Mouse (Mus musculus) gastrocnemius, adult 8-10 months (tissue): ENCODE measurements at regions not wholly inside any gene's neighbourhood (a gene's known extent, or its start where the extent isn't known, plus 50 kb on each side); places are given as distances from the start of the nearest gene placed in this dataset.

Source experiments
- DNase-seq, 2 experiments: peaks; one replicate each; pipeline ENCODE4 v3.0.0; 2022; ENCODE audit warnings: low spot score in 2 of 2

GRCm38 (mm10) chr8:30797341-30797740 is 2631.2 kb upstream of the 5930422O12Rik start:
- DNase-seq: no peak

- DNase-seq: no peak
These were observed 2611.5 kb upstream of the 5930422O12Rik start for GRCm38 (mm10) chr8:30817028-30817427.

GRCm38 (mm10) chr8:30822835-30823587 is 2605.5 kb upstream of the 5930422O12Rik start:
- no peak for DNase-seq

- no peak for DNase-seq
These were observed 2604.9 kb upstream of the 5930422O12Rik start for GRCm38 (mm10) chr8:30823588-30823938.

- no peak for DNase-seq
These were observed 2602.5 kb upstream of the 5930422O12Rik start for GRCm38 (mm10) chr8:30826021-30826420.

DNA sequence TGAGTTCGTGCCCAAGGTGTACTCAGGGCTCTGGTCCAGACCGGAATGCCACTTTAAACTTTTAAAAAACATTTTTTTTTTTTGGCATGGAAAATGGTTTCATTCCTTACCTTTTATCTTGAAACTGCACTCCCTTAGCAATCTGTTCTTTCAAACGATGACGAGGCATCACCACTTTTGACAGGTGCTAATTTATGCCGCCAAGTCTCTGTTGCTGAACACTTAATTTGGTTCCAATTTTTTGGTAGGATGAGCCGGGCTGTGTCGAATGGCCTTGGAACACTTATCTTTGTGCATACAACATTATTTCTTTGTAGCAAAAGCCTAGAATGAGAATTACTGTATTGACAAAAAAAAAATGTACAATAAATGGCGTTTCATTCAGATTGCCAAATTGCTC is 2590.5 kb upstream of the 5930422O12Rik start:
- DNase-seq: no peak

DNA sequence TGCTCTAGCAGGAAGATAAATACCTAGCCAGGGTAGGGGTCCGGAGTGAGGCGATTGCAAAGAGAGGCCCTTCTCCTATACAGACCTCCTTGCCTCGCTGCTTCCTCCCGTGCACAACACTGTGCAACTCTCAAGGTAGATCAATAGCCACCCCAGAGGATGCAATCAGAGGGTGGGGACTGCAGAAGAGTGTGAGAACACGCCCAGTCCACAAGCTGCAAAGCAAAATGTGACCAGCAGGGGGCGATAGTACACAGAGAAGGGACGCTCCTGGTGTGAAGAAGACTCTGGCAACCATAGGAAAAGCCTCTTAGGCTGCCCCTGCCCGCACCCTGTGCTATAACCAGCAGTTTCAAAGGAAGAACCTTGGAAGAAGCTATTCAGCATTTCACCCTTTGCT is 2588.4 kb upstream of the 5930422O12Rik start:
- DNase-seq: peak; percentile 37 to 39

GRCm38 (mm10) chr8:30863017-30863416 is 2565.5 kb upstream of the 5930422O12Rik start:
- DNase-seq: no peak

DNA sequence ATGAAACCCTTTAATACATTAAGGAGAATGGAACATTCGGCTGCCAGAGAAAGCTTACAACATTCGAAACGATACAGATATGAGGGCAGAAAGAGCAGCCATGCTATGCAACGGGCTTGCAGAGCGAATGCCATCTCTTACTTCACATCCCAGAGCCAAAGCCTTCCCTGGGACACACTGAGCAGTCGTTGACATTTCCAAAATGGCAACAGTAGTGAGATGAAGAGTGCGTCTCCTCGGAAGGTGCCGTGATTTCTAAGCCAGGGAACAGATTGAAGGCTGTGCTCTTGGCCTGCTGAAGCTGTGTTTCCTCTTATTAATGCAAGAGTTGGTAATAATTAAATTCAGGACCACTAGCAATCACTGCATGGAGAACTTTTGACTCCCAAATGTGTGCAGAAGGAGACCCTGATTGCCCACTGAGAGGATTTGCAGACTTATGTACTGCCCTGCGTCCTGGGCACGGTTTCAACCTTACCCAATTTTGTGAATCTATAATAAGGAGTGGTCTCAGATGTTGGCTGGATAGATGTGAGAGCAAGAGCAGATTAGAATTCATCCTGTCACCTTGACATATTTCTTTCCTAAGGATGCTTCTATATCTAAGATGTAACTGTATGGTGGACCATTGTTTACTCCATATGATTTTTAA is 2522.3 kb upstream of the 5930422O12Rik start:
- no peak for DNase-seq

DNA sequence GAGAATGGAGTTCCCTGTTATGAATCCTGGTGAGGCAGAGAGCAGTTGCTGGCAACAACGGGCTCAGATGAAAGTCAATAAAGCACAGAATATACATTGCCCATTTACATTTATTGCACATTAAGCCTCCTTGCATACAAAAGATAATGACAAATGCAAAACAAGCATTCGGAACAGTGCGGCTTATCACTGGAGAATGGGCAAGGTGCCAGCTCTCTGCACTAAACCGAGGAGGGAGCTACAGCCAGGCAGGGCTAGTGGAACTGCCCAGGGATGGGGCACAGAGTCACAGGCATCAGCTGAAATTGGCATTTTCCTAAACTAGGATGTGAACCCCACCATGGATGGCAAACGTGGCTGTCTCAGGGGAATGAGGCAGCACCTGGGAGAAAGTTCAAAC is 2514.8 kb upstream of the 5930422O12Rik start:
- DNase-seq: no peak

DNA sequence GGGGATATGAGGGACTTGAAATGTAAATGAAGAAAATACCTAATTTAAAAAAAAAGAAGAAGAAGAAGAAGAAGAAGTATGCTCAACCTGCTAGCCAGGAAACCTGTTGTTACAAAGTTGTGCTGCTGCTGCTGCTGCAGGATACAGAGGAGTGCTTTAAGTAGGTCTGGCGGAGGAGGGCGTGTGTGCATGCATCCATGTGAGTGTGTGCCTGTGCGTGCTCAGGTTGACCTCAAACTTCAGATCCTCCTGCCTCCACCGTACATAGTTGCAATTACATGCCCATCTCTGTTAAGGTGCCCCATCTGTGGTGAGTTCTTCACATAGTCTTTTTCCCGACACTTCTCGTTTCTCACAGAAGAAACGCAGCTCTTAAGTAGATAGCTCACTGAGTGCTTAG is 2513.4 kb upstream of the 5930422O12Rik start:
- DNase-seq: no peak

DNA sequence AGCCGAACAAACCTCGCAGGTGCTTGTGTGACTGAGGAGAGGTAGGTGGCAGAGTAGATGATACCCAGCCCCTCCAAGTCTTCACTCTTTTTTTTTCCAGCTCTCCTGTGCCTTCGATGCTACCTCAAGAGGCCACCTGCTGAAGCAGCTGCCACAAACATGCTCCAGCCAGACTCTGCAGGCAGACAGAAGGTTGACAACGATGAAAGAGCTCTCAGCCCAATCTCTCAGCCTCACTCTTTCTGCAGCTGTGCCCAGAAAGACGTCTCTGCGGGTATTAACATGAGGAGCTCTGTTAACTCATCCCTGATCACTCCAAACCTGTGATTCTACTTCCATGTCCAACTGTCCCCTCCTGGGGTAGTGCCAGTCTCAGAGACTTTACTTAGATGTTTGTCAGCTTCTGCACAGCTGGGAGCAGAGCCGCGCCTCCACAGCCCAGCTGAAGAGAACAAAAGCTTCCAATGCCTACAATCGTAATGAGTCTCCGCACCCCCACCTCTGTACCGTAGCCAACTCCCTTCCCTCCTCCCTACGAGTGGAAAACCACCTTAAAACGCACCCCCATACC is 2512.8 kb upstream of the 5930422O12Rik start:
- no peak for DNase-seq

DNA sequence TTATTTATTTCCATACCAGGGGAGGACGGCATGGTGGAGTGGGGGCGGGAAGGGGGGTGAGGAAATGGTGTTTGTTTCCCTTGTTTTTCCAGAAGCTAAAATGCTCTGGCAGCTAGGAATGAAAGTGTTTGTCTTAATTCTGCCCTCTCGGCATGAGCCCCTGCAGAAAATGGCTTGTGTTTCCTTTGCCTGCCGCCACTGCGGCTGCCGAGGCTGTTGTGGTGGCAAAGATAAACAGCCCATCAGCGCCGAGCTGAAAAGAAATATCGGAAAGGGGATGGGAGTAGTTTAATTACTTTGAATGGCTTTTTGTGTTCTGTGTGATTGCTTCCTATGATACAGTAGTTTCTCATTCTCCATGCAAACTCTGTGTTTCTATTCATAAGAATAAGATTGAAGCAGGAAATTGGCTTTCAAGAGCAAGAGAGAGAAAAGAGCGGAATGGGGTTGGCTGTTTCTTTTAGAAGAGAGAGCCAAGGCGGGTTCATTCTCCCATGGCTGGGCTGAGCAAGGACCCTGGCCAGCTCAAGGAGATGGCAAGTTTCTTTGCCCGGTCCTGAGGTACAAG is 2512.2 kb upstream of the 5930422O12Rik start:
- DNase-seq: no peak

DNA sequence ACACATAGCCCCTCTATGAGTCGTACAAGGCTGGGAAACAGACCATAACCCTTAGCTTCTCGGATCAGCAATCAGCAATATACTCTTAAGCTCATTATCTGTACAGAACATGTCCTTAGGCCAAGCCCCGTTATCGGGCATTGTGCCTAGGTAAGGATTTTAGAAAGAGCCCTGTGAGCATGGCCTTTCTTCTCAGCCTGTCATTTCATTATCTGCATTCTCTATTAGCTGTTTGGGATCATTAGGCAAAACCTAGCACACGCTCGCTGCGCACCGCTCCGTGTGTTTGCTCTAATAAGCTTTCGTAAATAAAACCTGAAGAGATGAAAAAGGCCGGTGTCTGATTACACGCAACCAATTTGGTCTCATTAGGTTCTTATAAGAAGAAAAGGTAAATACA is 2507.1 kb upstream of the 5930422O12Rik start:
- no peak for DNase-seq

DNA sequence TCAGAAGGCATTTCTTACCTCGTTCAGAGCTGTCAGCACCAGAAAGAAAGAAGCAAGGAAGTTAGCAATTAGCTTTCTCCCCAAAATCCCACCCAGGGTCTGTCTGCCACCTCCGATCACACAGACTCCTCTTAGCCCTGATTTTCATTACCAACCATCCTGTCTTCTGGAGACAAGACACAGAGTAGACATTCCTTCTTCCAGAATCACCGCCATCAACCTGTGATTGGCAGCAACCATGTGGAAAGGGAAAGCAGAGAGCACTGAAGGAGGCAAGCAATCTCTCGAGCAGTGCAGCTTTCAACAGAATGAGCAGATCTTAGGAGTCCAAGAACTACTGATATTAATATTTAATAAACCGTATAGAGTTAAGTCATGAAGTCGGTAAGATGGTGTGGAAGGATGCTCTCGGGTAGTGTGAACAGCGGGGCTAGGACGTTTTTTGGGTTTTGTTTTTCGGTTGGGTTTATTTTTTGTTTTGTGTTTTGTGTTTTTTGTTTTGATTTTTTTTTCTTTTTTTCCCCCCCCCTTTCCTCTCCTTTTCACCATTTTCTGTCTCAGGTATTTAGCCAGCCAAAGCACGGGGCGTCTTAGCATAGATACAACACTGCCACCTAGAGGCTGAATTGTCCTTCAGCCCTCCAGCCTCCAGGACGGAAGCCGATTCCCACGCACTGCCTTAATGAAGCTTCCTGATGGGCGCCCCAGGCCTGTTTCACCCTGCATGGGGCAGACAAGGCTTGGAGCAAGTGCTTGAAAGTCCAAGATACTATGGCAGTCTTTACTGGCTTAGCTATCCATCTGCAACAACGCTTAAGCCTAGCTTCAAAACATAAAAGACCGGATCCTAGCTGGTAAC is 2505.0 kb upstream of the 5930422O12Rik start:
- peak in 1 of 2 experiments; percentile 6 for DNase-seq

- no peak for DNase-seq
These were observed 2504.4 kb upstream of the 5930422O12Rik start for GRCm38 (mm10) chr8:30924160-30924534.

- DNase-seq: no peak
These were observed 2503.9 kb upstream of the 5930422O12Rik start for GRCm38 (mm10) chr8:30924656-30925055.

DNA sequence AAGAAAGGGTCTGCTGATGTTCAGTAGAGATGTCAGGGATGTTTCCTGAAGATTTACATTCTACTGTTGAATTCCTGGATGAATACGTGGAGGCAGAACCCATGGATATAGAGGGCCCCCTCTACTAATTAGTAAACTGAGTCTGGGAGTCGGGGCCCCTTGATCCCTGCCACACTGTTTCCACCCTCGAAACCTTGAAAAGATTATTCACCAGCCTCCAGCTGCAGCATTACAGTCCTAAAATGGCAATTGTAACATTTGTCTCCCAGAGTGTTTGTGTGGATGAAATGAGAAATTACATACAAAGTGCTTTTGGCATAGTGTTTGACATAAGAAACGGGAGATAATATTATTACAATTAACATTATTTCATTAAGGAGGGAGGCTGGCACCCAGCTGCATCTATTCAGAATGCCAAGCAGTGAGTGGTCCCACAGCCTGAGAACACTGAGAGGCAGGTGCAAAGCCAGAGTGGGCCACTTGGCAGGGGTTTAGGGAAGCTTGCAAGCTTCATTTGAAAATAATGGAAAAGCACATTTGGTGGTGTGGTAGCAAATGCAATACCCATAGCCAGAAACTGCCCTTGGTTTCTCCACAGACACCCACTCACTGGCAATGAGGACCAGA is 2490.9 kb upstream of the 5930422O12Rik start:
- no peak for DNase-seq

DNA sequence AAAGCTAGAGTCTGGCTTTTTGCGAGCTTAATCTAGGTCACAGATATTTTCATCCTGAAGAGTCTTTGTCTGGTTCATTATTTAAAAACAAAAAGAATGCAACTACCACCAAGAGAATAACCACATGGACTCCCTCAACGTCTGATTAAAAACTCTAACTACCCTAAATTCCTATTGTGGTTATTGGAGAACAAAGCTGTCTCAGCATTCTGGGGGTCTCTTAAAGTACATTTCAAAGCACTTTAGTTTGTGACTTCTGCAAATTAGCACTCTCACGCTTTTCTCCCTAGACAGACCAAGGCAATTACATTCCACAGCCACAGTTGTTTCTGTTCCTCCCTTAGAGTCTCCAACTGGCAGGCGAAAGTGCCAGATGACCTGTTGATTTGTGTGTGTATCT is 2487.6 kb upstream of the 5930422O12Rik start:
- DNase-seq: no peak

DNA sequence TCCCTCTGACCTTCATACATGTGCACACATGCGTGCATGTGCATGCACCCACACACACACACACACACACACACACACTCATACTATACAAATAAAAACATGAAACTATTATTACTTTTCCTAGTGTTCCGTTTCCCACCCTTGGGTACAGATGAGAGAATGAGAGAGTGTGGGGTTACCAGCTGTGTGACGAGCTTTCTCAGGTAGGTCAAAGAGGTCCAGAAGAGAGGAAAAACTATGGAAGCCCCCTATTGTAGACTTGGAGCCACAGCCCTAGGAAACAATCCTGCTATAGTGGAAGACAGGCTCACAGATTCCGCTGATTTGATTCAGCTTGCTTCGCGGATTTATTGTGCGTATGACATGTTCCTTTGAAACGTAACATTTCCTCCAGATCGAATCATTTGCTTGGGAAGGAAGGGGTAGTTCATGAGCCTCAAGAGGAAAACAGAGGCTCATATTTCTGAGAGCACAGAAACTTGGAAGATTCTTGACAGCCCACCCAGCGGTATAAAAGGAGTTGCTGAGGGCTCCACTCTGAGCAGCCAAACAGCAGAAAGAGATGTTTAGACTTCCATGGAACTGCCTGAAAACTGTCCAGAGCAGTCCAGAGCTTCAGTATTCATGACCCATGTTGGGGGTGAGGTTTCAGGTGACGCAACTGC is 2486.9 kb upstream of the 5930422O12Rik start:
- no peak for DNase-seq
